Mouse (Mus musculus): ENCODE results near the gene Gjd2. TPM values are rescaled to one million over a fixed set of nuclear protein-coding genes. Genes with fewer than 3 reads are reported as not detected.

The Gjd2 gene
- polyA plus RNA-seq, 1 experiment from 2014 or later = 0.80 TPM

DNA sequence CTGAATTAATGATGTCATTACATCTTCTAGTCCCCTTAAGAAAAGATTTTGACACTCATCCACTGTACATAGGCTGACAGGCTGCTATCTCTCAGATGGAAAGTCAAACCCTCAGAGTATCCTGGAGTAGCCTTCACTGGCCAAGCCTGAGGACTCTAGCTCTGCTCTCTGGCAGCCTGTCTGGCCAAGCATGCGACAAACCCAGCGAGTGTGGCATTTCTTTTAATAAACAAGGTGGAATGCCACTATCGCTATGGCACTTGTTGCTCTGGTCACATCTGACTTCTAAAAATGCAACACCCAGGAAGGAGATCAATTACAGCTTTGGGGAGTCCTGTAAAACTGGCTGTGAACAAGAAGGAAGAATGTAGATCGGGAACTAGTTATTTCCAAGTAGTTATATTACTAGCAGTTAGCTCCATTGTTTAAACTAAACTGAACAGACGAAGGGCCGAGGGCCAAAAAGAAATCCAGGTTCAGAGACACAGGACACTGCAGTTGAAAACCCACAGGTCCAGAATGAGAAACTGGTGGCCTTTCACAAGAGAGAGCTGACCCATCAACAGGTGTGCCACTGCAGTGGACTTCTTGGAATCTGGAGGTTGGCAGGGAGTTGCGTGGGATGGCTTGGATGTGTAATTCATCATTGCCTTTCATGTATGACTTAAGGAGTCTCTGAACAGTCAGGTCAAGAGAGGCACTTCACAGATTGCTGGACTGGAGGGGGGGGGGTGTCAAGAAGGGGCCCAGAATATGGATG is 37.9 kb upstream of the Gjd2 start:
- WGBS = 76% methylated on average over 7 of the region's 7 CpGs
- no peak overlapping the region for H3K4me3 ChIP-seq (replicated peaks; ENCODE audit: low read length)
- H3K9me3 ChIP-seq (replicated peaks; ENCODE audit: control insufficient read depth, low read length) = no peaks in the 10 kb centered on the region
- no peak overlapping the region for H3K4me2 ChIP-seq (ENCODE audit: low read depth, low read length)
- ATAC-seq (ENCODE audit: insufficient read depth, low FRiP score) = no peak
- no peaks in the 10 kb centered on the region for H3K27me3 ChIP-seq (ENCODE audit: control insufficient read depth, insufficient read depth, low read length)
- no peak overlapping the region for H3K9ac ChIP-seq (ENCODE audit: low read length)
- H3K4me1 ChIP-seq (ENCODE audit: control insufficient read depth, insufficient read depth, low read length) = no peaks in the 10 kb centered on the region
- no peaks in the 10 kb centered on the region for H3K36me3 ChIP-seq (ENCODE audit: control insufficient read depth, insufficient read depth, low read length)
- no peak overlapping the region for H3K27ac ChIP-seq (ENCODE audit: low read length)

DNA sequence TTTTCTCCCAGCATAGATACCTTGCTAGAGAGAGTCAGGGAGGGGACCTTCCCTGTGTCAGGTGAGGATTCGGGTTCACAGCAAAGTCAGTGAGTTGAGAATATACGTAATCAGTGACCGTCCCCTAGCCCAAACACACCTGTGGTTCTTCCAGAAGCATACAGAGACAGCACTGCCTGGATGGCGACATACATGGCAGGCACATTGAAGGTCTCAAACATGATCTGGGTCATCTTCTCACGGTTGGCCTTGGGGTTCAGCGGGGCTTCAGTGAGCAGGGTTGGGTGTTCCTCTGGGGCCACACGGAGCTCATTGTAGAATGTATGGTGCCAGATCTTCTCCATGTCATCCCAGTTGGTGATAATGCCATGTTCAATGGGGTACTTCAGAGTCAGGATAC is 36.7 kb upstream of the Gjd2 start:
- H3K27ac ChIP-seq (ENCODE audit: low read length) = no peak overlapping the region
- H3K4me2 ChIP-seq (ENCODE audit: low read depth, low read length) = no peak overlapping the region
- no peaks in the 10 kb centered on the region for H3K27me3 ChIP-seq (ENCODE audit: control insufficient read depth, insufficient read depth, low read length)
- no peaks in the 10 kb centered on the region for H3K4me1 ChIP-seq (ENCODE audit: control insufficient read depth, insufficient read depth, low read length)
- H3K9ac ChIP-seq (ENCODE audit: low read length) = no peak overlapping the region
- no peak overlapping the region for H3K4me3 ChIP-seq (replicated peaks; ENCODE audit: low read length)
- no peak for ATAC-seq (ENCODE audit: insufficient read depth, low FRiP score)
- no peaks in the 10 kb centered on the region for H3K9me3 ChIP-seq (replicated peaks; ENCODE audit: control insufficient read depth, low read length)
- WGBS = 92% methylated on average over 7 of the region's 7 CpGs
- H3K36me3 ChIP-seq (ENCODE audit: control insufficient read depth, insufficient read depth, low read length) = no peaks in the 10 kb centered on the region

DNA sequence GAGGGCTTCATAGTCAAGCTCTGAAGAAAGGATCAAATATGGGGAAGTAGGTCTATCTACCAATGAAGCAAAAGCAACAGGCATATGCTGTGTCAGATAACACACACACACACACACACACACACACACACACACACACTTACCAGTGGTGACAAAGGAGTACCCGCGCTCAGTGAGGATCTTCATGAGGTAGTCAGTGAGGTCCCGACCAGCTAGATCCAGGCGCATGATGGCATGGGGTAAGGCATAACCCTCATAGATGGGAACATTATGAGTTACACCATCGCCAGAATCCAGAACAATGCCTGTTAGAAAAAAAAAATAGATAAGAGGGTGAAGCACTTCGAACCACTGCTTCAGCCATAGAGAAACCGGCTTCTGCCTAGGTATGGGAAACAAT is 36.0 kb upstream of the Gjd2 start:
- Histone ChIP-seq H3K4me2 (ENCODE audit: low read depth, low read length) (no peak overlapping the region), H3K36me3 (ENCODE audit: control insufficient read depth, insufficient read depth, low read length) (no peaks in the 10 kb centered on the region), H3K9ac (ENCODE audit: low read length) (no peak overlapping the region), H3K4me1 (ENCODE audit: control insufficient read depth, insufficient read depth, low read length) (no peaks in the 10 kb centered on the region), H3K4me3 (replicated peaks; ENCODE audit: low read length) (no peak overlapping the region), H3K9me3 (replicated peaks; ENCODE audit: control insufficient read depth, low read length) (no peaks in the 10 kb centered on the region), H3K27ac (ENCODE audit: low read length) (no peak overlapping the region), H3K27me3 (ENCODE audit: control insufficient read depth, insufficient read depth, low read length) (no peaks in the 10 kb centered on the region)
- ATAC-seq (ENCODE audit: insufficient read depth, low FRiP score) = no peak
- 93% methylated on average over 7 of the region's 7 CpGs for WGBS

DNA sequence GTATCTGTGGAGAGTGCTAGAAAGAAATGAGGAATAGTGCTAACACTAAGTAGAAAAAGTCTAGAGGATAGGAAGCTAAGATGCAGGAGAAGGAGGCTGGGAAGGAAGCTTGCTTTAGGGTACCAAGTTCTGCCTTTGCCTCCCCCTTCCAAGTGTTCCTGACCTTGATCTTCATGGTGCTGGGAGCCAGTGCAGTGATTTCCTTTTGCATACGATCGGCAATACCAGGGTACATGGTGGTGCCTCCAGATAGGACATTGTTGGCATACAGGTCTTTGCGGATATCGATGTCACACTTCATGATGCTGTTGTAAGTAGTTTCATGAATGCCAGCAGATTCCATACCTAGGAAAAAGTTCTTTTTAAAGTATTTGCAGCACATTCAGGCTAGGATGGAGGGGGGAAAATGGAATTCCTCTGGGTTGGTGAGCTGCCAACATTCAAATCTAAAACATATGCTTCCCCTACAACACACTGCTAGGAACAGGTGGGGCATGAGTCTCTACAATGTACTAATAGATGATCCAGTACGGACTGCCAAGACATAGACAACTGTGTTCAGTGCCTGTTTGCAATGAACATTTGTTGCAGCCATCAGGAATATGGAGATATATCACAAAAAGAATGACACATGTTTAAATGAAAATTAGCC is 34.7 kb upstream of the Gjd2 start:
- Histone ChIP-seq H3K9ac (ENCODE audit: low read length) (no peak overlapping the region), H3K4me3 (replicated peaks; ENCODE audit: low read length) (no peak overlapping the region), H3K4me2 (ENCODE audit: low read depth, low read length) (no peak overlapping the region), H3K9me3 (replicated peaks; ENCODE audit: control insufficient read depth, low read length) (no peaks in the 10 kb centered on the region), H3K27me3 (ENCODE audit: control insufficient read depth, insufficient read depth, low read length) (no peaks in the 10 kb centered on the region), H3K36me3 (ENCODE audit: control insufficient read depth, insufficient read depth, low read length) (no peaks in the 10 kb centered on the region), H3K27ac (ENCODE audit: low read length) (no peak overlapping the region), H3K4me1 (ENCODE audit: control insufficient read depth, insufficient read depth, low read length) (no peaks in the 10 kb centered on the region)
- 81% methylated on average over 5 of the region's 5 CpGs for WGBS
- no peak for ATAC-seq (ENCODE audit: insufficient read depth, low FRiP score)

DNA sequence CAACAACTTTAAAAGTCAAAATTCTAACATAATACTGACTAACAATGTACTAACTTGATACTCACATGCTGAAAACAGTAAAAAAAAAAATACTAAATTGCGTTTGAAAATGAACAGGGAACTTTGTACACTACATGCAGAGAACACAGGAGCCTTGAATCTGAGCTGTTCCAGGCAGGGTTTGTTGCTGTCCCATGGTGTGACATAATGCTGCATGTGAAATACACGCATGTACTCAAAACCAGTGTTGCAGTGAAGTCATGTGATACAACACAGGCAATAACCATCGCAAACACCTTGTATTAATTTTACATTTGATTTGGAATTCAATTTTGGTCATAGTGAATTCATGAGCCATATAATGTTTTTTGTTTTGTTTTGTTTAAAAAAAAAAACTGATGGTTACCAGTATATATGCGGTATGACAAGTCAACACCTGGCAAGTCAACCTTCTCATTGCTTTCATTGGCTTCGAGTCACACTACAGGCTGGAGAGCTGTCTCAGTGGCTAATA is 32.8 kb upstream of the Gjd2 start:
- H3K36me3 ChIP-seq (ENCODE audit: control insufficient read depth, insufficient read depth, low read length) = no peaks in the 10 kb centered on the region
- H3K4me2 ChIP-seq (ENCODE audit: low read depth, low read length) = no peak overlapping the region
- ATAC-seq (ENCODE audit: insufficient read depth, low FRiP score) = no peak
- no peaks in the 10 kb centered on the region for H3K27me3 ChIP-seq (ENCODE audit: control insufficient read depth, insufficient read depth, low read length)
- no peak overlapping the region for H3K4me3 ChIP-seq (replicated peaks; ENCODE audit: low read length)
- H3K9ac ChIP-seq (ENCODE audit: low read length) = no peak overlapping the region
- H3K27ac ChIP-seq (ENCODE audit: low read length) = no peak overlapping the region
- H3K4me1 ChIP-seq (ENCODE audit: control insufficient read depth, insufficient read depth, low read length) = no peaks in the 10 kb centered on the region
- 89% methylated on average over 5 of the region's 5 CpGs for WGBS
- no peaks in the 10 kb centered on the region for H3K9me3 ChIP-seq (replicated peaks; ENCODE audit: control insufficient read depth, low read length)

DNA sequence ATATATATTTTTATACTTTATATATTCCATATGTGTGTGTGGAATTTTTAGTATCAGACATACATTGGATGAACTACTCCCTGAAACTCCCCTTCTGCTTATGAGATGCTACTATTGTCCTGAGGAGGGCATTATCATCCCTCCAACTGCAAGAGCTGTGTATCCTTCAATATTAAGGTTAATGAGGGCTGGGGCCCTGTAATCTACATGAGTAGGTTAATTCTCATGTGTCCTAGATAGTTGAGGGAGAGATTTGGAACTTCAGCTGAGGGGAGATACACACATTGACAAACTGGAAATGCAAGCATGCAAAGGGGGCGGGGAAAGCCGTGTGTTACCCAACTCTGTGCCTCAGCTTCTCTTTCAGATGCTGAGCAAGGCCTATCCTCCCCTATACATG is 24.5 kb upstream of the Gjd2 start:
- no peak overlapping the region for H3K27ac ChIP-seq (ENCODE audit: low read length)
- WGBS = 68% methylated on average over 2 of the region's 2 CpGs
- H3K4me2 ChIP-seq (ENCODE audit: low read depth, low read length) = no peak overlapping the region
- no peak overlapping the region for H3K4me3 ChIP-seq (replicated peaks; ENCODE audit: low read length)
- H3K36me3 ChIP-seq (ENCODE audit: control insufficient read depth, insufficient read depth, low read length) = no peaks in the 10 kb centered on the region
- no peaks in the 10 kb centered on the region for H3K9me3 ChIP-seq (replicated peaks; ENCODE audit: control insufficient read depth, low read length)
- no peaks in the 10 kb centered on the region for H3K27me3 ChIP-seq (ENCODE audit: control insufficient read depth, insufficient read depth, low read length)
- H3K4me1 ChIP-seq (ENCODE audit: control insufficient read depth, insufficient read depth, low read length) = no peaks in the 10 kb centered on the region
- ATAC-seq (ENCODE audit: insufficient read depth, low FRiP score) = no peak
- no peak overlapping the region for H3K9ac ChIP-seq (ENCODE audit: low read length)

DNA sequence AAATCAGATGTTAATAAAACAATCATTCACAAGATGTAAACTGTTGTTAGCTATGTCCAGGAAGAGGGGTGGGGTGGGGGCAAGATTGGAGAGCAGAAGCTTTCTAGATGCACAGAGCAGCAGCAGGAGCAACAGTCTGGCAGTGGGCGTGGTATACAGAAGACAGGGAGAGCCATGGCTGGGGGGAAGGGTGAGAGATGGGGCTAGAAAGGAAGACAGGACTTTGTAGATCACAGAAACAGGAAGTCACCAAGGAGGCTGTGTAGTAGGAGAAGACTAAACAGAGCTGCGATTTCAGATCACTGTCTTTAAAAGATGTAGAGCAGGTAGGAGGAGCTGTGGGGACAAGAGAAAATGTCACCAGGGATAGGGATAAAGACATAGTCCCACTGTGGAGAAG is 18.8 kb upstream of the Gjd2 start:
- Histone ChIP-seq H3K9me3 (replicated peaks; ENCODE audit: control insufficient read depth, low read length) (no peaks in the 10 kb centered on the region), H3K4me3 (replicated peaks; ENCODE audit: low read length) (no peak overlapping the region), H3K4me1 (ENCODE audit: control insufficient read depth, insufficient read depth, low read length) (no peaks in the 10 kb centered on the region), H3K27ac (ENCODE audit: low read length) (no peak overlapping the region), H3K27me3 (ENCODE audit: control insufficient read depth, insufficient read depth, low read length) (no peaks in the 10 kb centered on the region), H3K4me2 (ENCODE audit: low read depth, low read length) (no peak overlapping the region), H3K36me3 (ENCODE audit: control insufficient read depth, insufficient read depth, low read length) (no peaks in the 10 kb centered on the region), H3K9ac (ENCODE audit: low read length) (no peak overlapping the region)
- no peak for ATAC-seq (ENCODE audit: insufficient read depth, low FRiP score)
- 29% methylated on average over 2 of the region's 2 CpGs for WGBS

DNA sequence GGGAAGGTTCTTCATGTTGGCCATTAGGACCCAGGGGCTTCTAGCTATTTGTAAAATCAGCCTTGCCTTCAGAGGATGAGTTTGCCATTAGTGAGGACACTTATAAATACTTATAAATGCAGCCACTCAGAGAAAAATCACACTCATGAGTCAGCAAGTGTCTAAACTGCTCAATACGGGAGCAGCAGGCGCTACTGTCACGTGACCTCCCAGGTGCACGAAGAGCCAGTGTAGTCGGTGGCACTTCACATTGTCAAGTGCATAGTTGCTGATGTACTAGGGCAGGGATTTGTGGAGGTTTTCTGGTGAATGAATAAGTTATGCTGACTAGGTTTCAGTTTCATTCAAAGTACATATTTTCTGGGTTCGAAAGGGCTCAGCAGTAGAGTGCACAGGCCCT is 10.0 kb upstream of the Gjd2 start:
- Histone ChIP-seq H3K27ac (ENCODE audit: low read length) (no peak overlapping the region), H3K27me3 (ENCODE audit: control insufficient read depth, insufficient read depth, low read length) (no peaks in the 10 kb centered on the region), H3K9me3 (replicated peaks; ENCODE audit: control insufficient read depth, low read length) (no peaks in the 10 kb centered on the region), H3K4me1 (ENCODE audit: control insufficient read depth, insufficient read depth, low read length) (no peaks in the 10 kb centered on the region), H3K36me3 (ENCODE audit: control insufficient read depth, insufficient read depth, low read length) (no peaks in the 10 kb centered on the region), H3K4me2 (ENCODE audit: low read depth, low read length) (no peak overlapping the region), H3K4me3 (replicated peaks; ENCODE audit: low read length) (no peak overlapping the region), H3K9ac (ENCODE audit: low read length) (no peak overlapping the region)
- WGBS = 87% methylated on average over 6 of the region's 6 CpGs
- ATAC-seq (ENCODE audit: insufficient read depth, low FRiP score) = no peak

DNA sequence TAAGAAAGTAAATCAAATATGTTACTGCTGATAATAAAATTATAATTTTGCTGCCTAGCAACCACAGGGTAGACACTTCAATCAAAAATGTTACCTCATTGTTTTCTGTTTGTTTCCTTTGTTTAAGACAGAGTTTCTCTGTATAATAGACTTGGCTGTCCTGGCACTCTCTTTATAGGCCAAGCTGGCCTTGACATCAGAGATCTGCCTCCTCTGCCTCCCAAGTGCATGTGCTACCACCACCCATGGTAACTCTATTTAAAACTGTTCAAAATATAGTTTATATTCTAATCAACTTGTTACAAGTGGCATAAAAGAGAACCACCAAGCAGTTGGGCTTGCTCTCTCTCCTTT is 6.8 kb upstream of the Gjd2 start:
- no peaks in the 10 kb centered on the region for H3K9me3 ChIP-seq (replicated peaks; ENCODE audit: control insufficient read depth, low read length)
- ATAC-seq (ENCODE audit: insufficient read depth, low FRiP score) = no peak

More for the DNA sequence above, 6.8 kb upstream of the Gjd2 start:
- Histone ChIP-seq H3K4me3 (replicated peaks; ENCODE audit: low read length) (no peak overlapping the region), H3K27me3 (ENCODE audit: control insufficient read depth, insufficient read depth, low read length) (peaks cover under 1% of the 10 kb centered on the region), H3K9ac (ENCODE audit: low read length) (no peak overlapping the region), H3K36me3 (ENCODE audit: control insufficient read depth, insufficient read depth, low read length) (no peaks in the 10 kb centered on the region), H3K27ac (ENCODE audit: low read length) (no peak overlapping the region), H3K4me2 (ENCODE audit: low read depth, low read length) (no peak overlapping the region), H3K4me1 (ENCODE audit: control insufficient read depth, insufficient read depth, low read length) (no peaks in the 10 kb centered on the region)
